Mouse (Mus musculus): ENCODE results near the gene Vps26c.

DNA sequence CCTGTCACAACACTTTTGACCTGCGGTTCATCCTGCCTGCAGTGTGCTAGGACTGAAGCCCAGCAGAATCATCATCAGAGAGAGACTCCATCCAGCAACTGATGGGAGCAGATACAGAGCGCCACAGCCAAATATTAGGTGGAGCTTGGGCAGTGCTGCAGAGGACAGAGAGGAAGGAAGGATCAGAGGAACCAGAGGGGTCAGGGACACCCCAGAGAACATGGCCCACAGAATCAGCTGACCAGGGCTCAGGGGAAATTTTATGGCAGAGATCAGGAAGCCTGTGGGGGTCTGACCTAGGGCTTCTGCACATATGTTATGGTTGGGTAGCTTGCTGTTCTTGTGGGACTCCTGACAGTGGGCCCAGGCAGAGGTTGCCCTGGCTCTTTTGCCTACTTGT is 9.0 kb downstream of the Vps26c start:
- no peak for TF ChIP-seq POLR2A (IDR thresholded peaks at IDR 0.05; ENCODE audit: extremely low read depth, insufficient read depth, low read length)
- no peak for TF ChIP-seq CTCF (IDR thresholded peaks at IDR 0.05; ENCODE audit: low read depth, low read length)

Measured in liver, adult 2 months (tissue).